Mouse (Mus musculus) lung, postnatal 0 days (tissue): ENCODE data around the gene Glrp1.

Experiments
- CTCF ChIP-seq: IDR thresholded peaks from 2 replicates; pipeline ENCODE4 v1.5.1; 2016; ENCODE audit warnings: antibody characterized with exemption, mild to moderate bottlenecking
- EP300 ChIP-seq: IDR thresholded peaks from 2 replicates; pipeline ENCODE4 v1.6.1; 2016; ENCODE audit warnings: antibody characterized with exemption, mild to moderate bottlenecking, control low read depth

DNA sequence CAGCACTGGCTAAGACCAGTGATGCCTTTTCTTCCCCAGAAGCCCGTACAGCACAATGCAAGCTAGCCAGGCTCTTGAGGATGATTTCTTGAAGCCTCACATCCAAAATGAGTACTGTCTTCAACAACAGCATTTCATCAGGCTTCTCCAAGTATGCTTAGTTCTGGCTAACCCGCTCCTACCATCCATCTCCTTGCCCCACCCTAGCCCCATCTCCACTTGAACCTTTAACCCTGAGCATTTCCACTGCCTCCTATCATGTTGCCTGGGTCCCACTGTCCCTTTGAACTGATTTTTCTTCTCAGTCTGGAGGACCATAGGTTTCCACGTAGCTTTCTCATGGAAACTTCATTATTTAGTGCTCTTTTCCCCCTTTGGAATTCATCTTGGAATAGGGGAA lies 17.5 kb downstream of the Glrp1 start:
- TF ChIP-seq CTCF (no peak), EP300 (no peak)
